Mouse (Mus musculus): ENCODE measurements around the gene Cript. TPM values are rescaled to one million over a fixed set of nuclear protein-coding genes. Genes with fewer than 3 reads are reported as not detected.

The Cript gene
- polyA plus RNA-seq (2016; fragmentation: Nextera tagmentation; extraction: Ambion mirVana): 188 and 190 TPM in 2 replicates

DNA sequence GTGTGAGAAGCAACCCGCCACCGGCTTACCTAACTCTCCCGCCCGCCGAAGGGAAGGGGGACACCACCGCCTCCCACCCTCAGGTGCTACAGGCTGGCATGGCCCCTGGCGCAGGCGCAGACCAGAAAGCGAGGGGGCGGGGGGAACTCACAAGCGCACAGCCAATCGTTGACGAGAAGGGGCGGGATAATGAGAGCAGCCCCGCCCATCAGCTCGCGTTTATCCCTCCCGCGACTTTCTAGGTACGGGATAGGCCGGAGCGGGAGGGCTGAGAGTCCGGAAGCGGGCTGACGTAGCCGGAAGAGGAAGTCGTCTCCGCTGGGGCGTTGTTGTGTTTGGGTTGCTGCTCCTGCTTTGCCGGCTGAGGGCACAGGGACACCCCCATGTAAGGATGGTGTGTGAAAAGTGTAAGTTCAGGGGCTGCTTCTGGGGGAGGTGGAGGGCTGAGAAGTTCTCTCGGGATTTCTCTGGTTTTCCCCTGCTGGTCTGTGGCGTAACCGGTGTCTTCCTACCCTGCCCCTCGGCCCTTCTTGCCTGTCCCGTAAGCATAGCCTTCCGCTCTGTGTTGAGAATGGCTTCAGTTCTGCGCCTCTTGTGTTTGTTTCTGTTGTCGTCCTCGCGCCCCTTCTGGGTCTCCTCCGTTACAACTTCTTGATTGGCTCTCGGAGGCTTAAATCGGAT lies at the start of gene Cript, which contains the start of gene Pigf:
TSS of gene Cript (plus strand) at position 282 of the 681 bp plus-strand sequence.
TSS of gene Pigf (minus strand) at position 138 of the 681 bp plus-strand sequence.
- Histone ChIP-seq H3K36me3 (peaks cover 15% of the 10 kb centered on the region), H3K27ac (peak within 1 kb of the TSS; percentile 56), H3K4me2 (replicated peaks) (peak within 1 kb of the TSS; percentile 97), H3K27me3 (no peaks in the 10 kb centered on the region), H3K4me3 (peak within 1 kb of the TSS; percentile 93), H3K4me1 (peaks cover 15% of the 10 kb centered on the region), H3K9me3 (replicated peaks) (no peaks in the 10 kb centered on the region), H3K9ac (peak within 1 kb of the TSS; percentile 81)
- ATAC-seq (ENCODE audit: low FRiP score): peak; percentile 100
- WGBS: under 1% methylated on average over 37 of the region's 43 CpGs

DNA sequence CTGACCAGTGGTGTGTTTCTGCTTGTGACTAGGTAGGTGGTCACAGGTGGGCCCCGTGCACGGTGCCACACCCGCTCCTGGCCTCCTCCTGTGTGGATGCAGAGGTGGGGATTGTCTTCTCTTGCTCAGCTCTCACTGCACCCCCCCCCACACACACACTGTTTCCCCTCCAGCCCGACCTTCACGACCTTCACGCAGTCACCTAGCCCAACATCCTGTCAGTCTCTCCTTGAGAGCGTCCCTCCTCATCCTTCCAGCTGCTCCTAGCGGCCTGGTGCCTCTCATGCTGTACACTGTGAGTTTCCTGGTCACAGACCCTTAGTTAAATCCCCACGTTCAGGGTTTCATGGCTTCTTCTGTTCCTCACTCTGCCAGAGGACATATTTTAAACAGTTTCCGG lies 49.0 kb upstream of the Cript start:
- ATAC-seq (ENCODE audit: low FRiP score): no peak
- H3K4me3 ChIP-seq: no peak overlapping the region
- H3K9me3 ChIP-seq (replicated peaks): no peaks in the 10 kb centered on the region
- no peak overlapping the region for H3K4me2 ChIP-seq (replicated peaks)
- no peaks in the 10 kb centered on the region for H3K27me3 ChIP-seq
- no peak overlapping the region for H3K9ac ChIP-seq
- WGBS: 79% methylated on average over 10 of the region's 10 CpGs
- no peak overlapping the region for H3K27ac ChIP-seq
- H3K36me3 ChIP-seq: peaks cover 10% of the 10 kb centered on the region
- H3K4me1 ChIP-seq: no peaks in the 10 kb centered on the region

DNA sequence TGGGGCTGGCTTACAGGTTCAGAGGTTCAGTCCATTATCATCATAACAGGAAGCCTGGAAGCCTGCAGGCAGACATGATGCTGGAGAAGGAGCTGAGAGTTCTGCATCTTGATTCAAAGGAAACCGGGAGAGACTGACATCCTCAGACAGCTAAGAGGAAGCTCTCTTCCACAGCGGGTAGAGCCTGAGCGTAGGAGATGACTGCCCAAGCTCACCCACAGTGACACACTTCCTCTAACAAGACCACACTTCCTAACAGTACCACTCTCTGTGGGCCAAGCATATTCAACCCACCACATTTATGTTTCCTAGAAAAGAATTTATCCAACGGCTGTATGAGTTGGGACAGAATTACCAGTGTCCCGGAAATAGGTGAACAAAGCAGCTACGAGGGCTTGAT lies 46.9 kb upstream of the Cript start:
- Histone ChIP-seq H3K27me3 (no peaks in the 10 kb centered on the region), H3K36me3 (peaks cover 10% of the 10 kb centered on the region), H3K4me3 (no peak overlapping the region), H3K4me1 (no peaks in the 10 kb centered on the region), H3K4me2 (replicated peaks) (no peak overlapping the region), H3K9ac (no peak overlapping the region), H3K9me3 (replicated peaks) (no peaks in the 10 kb centered on the region), H3K27ac (no peak overlapping the region)
- WGBS: 92% methylated on average over 6 of the region's 6 CpGs
- no peak for ATAC-seq (ENCODE audit: low FRiP score)

DNA sequence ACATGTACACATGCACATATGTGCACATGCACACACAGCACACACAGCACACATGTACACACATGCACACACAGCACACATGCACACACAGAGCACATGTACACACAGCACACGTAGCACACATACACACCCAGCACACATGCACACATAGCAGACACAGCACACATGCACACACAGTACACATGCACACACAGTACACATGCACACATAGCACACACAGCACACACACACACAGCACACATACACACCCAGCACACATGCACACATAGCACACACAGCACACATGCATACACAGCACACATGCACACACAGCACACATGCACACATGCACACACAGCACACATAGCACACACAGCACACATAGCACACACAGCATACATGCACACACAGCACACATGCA lies 44.1 kb upstream of the Cript start:
- Histone ChIP-seq H3K4me1 (peaks cover 2% of the 10 kb centered on the region), H3K4me2 (replicated peaks) (no peak overlapping the region), H3K27me3 (no peaks in the 10 kb centered on the region), H3K4me3 (no peak overlapping the region), H3K9me3 (replicated peaks) (no peaks in the 10 kb centered on the region), H3K36me3 (peaks cover 5% of the 10 kb centered on the region), H3K27ac (no peak overlapping the region), H3K9ac (no peak overlapping the region)
- 89% methylated on average over 1 of the region's 1 CpGs for WGBS
- no peak for ATAC-seq (ENCODE audit: low FRiP score)

DNA sequence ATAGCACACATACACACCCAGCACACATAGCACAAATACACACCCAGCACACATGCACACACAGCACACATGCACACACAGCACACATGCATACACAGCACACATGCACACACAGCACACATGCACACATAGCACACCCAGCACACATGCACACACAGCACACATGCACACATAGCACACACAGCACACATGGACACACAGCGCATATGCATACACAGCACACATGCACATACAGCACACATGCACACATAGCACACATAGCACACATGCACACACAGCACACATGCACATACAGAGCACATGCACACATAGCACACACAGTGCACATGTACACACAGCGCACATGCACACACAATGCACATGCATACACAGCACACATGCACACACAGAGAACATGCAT lies 43.6 kb upstream of the Cript start:
- Histone ChIP-seq H3K36me3 (peaks cover 4% of the 10 kb centered on the region), H3K4me1 (peaks cover 7% of the 10 kb centered on the region), H3K9ac (no peak overlapping the region), H3K4me2 (replicated peaks) (no peak overlapping the region), H3K4me3 (no peak overlapping the region), H3K9me3 (replicated peaks) (no peaks in the 10 kb centered on the region), H3K27ac (no peak overlapping the region), H3K27me3 (no peaks in the 10 kb centered on the region)
- 95% methylated on average over 2 of the region's 2 CpGs for WGBS
- ATAC-seq (ENCODE audit: low FRiP score): no peak

DNA sequence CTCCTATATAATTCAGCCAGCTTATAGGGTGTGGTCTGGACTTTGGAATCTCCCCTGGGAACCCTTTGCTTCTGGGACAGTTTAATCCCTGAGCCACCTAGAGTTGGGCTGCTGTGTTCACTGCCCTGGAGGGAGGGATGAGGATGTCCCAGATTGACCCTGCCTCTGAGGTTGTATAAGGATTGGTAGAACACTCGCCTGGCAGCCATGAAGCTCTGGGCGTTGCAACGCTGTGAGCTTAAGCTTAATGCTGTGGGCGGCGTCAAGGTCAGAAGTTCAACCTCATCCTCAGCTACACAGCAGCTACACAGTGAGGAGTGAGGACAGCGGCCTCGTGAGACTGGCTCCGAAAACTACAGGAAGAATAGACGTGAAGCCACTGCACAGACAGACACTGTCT lies 42.9 kb upstream of the Cript start:
- Histone ChIP-seq H3K36me3 (peaks cover 4% of the 10 kb centered on the region), H3K4me2 (replicated peaks) (no peak overlapping the region), H3K9ac (no peak overlapping the region), H3K9me3 (replicated peaks) (no peaks in the 10 kb centered on the region), H3K27me3 (no peaks in the 10 kb centered on the region), H3K27ac (no peak overlapping the region), H3K4me3 (no peak overlapping the region), H3K4me1 (peaks cover 11% of the 10 kb centered on the region)
- ATAC-seq (ENCODE audit: low FRiP score): no peak
- WGBS: 73% methylated on average over 9 of the region's 9 CpGs

DNA sequence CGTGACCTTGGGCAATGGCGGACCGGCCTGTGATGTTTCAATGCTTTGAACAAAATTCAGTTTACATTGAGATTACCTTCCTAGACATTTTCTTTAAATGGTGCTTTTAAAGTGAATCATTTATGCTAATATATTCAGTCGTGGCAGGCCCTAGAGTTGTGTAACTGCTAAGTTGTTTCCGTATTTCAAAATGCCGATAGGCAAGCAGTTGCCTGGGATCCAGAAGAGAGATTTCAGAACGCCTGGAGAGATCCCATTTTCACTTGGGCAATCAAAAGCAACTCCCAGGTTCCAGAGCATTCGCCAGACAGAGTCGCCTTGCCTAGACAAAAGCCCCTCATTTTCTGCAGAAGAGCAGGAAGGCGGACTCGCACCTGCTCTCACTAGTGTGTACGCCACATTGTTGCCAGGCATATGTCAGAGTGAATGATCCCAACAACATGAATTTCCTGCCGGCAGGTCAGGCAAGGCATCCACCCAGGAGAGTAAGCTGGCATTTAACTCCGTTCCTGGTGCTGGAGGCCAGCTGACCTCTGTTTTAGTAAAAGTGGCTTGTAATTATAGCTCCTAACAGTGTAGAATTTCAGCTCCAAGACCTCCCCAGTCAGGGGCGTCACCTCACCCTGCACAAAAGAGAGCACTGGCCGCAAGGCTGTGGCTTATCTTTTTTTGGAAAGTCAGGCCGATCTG lies 38.8 kb upstream of the Cript start:
- 0 out of 2 replicates have a peak overlapping the region, but pooled peaks have one; percentile 36 for H3K27ac ChIP-seq

DNA sequence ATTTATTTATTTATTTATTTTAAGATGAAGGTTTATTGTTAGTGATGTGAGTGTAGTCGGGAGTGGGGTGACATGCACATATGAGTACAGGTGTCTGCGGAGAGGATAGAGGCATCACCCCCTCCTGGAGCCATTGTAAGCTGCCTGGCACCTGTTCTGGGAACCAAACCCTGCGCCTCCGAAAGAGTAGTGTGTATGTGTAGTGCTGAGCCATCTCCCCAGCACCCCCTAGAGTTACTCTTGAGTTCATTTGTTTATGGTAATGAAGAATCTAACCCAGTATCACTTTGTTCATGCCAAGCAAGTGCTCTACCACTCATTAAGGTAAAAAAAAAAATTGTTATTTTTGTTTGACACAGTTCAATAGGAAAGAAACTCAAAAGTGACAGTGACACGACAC lies 37.2 kb upstream of the Cript start:
- no peak overlapping the region for H3K4me3 ChIP-seq
- H3K9ac ChIP-seq: no peak overlapping the region
- no peaks in the 10 kb centered on the region for H3K36me3 ChIP-seq
- H3K4me2 ChIP-seq (replicated peaks): no peak overlapping the region
- H3K9me3 ChIP-seq (replicated peaks): no peaks in the 10 kb centered on the region
- no peaks in the 10 kb centered on the region for H3K27me3 ChIP-seq
- peaks cover 18% of the 10 kb centered on the region for H3K4me1 ChIP-seq
- 87% methylated on average over 5 of the region's 5 CpGs for WGBS
- no peak for ATAC-seq (ENCODE audit: low FRiP score)
- no peak overlapping the region for H3K27ac ChIP-seq

More for the DNA sequence above, 38.8 kb upstream of the Cript start:
- 48% methylated on average over 17 of the region's 17 CpGs for WGBS
- H3K4me3 ChIP-seq: no peak overlapping the region
- H3K36me3 ChIP-seq: no peaks in the 10 kb centered on the region
- no peak overlapping the region for H3K9ac ChIP-seq
- H3K9me3 ChIP-seq (replicated peaks): no peaks in the 10 kb centered on the region
- peaks cover 18% of the 10 kb centered on the region for H3K4me1 ChIP-seq
- ATAC-seq (ENCODE audit: low FRiP score): 0 out of 2 replicates have a peak, but pooled peaks have one; percentile 50
- no peak overlapping the region for H3K4me2 ChIP-seq (replicated peaks)
- no peaks in the 10 kb centered on the region for H3K27me3 ChIP-seq

DNA sequence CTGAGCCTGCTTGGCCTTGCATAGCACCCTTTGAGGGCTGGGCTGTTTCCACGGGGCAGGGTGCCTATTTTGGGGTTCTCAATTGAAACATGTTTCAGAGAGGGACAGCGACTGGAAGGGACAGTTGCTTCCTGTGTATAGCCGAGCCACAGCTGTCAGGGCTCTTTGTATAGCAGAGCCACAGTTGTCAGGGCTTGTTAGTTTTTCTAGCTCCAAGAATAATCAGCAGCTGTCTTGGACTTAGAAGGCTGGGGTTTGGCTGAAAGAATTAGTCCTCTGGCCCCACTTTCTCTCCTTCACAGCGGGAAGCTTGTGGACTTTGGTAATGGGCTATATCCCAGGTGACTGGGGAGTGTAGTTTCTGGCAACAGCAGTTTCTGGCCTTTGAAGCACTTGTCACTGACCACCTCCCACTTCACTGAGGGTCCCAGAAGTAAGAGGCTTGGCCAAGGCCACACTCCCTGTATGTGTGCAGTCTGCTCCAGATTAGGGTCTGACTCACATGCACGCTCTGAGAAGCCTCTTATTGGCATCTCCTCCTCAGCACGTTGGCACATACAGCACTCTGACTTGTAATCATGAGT lies 36.7 kb upstream of the Cript start:
- no peak overlapping the region for H3K4me3 ChIP-seq
- H3K4me2 ChIP-seq (replicated peaks): no peak overlapping the region
- no peaks in the 10 kb centered on the region for H3K36me3 ChIP-seq
- no peak overlapping the region for H3K27ac ChIP-seq
- no peaks in the 10 kb centered on the region for H3K9me3 ChIP-seq (replicated peaks)
- 63% methylated on average over 6 of the region's 6 CpGs for WGBS
- H3K4me1 ChIP-seq: peaks cover 18% of the 10 kb centered on the region
- H3K9ac ChIP-seq: no peak overlapping the region
- H3K27me3 ChIP-seq: no peaks in the 10 kb centered on the region
- no peak for ATAC-seq (ENCODE audit: low FRiP score)

DNA sequence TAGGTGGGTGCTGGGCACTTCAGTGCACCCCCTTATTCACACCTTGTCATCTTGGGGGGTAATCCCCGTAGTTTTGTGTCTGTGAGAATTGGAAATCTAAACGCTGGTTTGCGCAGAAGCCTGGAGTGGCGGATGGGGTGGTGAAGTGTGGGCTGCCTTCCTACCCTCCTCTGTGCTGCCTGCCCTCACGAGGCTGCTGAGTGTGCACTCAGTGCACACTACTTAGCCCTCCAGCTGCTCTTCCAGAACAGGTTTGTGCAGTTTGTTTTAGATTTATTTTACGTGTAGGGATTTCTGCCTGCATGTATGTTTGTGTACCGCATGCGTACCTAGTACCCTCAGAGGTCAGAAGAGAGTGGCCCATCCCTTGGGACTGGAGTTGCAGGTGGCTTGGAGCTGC lies 34.0 kb upstream of the Cript start:
- Histone ChIP-seq H3K36me3 (no peaks in the 10 kb centered on the region), H3K4me1 (peaks cover 15% of the 10 kb centered on the region)

DNA sequence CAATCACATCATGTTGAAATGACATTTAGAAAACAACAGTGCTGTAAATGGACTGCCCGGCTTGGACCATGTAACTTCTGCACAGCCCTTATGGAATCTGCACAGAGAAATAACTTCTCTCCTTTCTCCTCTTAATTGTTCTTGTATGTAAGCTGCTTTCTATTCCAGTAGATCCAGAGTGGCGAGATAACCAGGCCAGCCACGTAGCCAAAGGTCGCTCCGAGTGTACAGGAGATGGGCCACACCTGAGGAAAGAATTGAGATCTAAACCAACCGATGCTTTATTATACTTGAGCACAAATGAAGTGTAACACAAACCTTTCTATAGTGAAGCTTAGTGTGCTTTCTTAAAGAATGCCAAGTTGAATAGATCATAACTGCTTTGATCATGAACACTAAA lies 28.0 kb upstream of the Cript start:
- Histone ChIP-seq H3K4me3 (no peak overlapping the region), H3K9me3 (replicated peaks) (no peaks in the 10 kb centered on the region), H3K27ac (no peak overlapping the region), H3K4me1 (no peaks in the 10 kb centered on the region), H3K36me3 (peaks cover 15% of the 10 kb centered on the region), H3K4me2 (replicated peaks) (no peak overlapping the region), H3K9ac (no peak overlapping the region), H3K27me3 (no peaks in the 10 kb centered on the region)
- no peak for ATAC-seq (ENCODE audit: low FRiP score)
- 94% methylated on average over 6 of the region's 6 CpGs for WGBS

More for the DNA sequence above, 34.0 kb upstream of the Cript start:
- no peaks in the 10 kb centered on the region for H3K9me3 ChIP-seq (replicated peaks)
- no peak overlapping the region for H3K27ac ChIP-seq
- H3K9ac ChIP-seq: no peak overlapping the region
- WGBS: 97% methylated on average over 8 of the region's 8 CpGs
- H3K4me3 ChIP-seq: no peak overlapping the region
- H3K27me3 ChIP-seq: no peaks in the 10 kb centered on the region
- ATAC-seq (ENCODE audit: low FRiP score): no peak
- no peak overlapping the region for H3K4me2 ChIP-seq (replicated peaks)

DNA sequence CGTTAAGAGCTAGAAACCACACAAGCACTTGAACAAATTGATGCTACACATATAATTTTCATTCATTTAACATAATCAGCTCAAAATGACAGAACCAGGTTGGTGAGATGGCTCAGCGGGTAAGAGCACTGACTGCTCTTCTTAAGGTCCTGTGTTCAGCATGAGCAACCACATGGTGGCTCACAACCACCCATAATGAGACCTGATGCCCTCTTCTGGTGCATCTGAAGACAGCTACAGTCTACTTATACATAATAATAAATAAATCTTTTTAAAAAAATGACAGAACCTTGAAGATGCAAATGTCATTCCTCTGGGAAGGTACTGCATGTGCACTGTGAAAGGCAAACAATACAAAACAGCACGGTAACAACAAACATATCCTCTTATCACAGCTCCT lies 16.4 kb upstream of the Cript start:
- Histone ChIP-seq H3K4me3 (no peak overlapping the region), H3K4me2 (replicated peaks) (no peak overlapping the region), H3K27ac (no peak overlapping the region), H3K36me3 (peaks cover 11% of the 10 kb centered on the region), H3K9me3 (replicated peaks) (no peaks in the 10 kb centered on the region), H3K4me1 (no peaks in the 10 kb centered on the region), H3K27me3 (no peaks in the 10 kb centered on the region), H3K9ac (no peak overlapping the region)
- 88% methylated on average over 3 of the region's 3 CpGs for WGBS
- no peak for ATAC-seq (ENCODE audit: low FRiP score)
